Mouse (Mus musculus): ENCODE measurements around the gene Cars2. TPM values are rescaled to one million over a fixed set of nuclear protein-coding genes. Genes with fewer than 3 reads are reported as not detected.

The Cars2 gene
- total and polyA plus RNA-seq, 3 experiments = 62.8 to 63.8 TPM; not detected in 1

- H3K27me3 ChIP-seq (ENCODE audit: control insufficient read depth in 1 of 2, insufficient read depth in 2 of 2, low read length in 2 of 2) = no peaks in the 10 kb centered on the region
- peaks cover 2 to 7% of the 10 kb centered on the region in 2 experiments; a peak in 3 of 4 replicates for H3K36me3 ChIP-seq (ENCODE audit: control insufficient read depth in 1 of 2, insufficient read depth in 2 of 2, low read length in 2 of 2)
- H3K9me3 ChIP-seq (replicated peaks; ENCODE audit: insufficient read depth, low read length) = no peaks in the 10 kb centered on the region
- no peak overlapping the region for H3K4me3 ChIP-seq (ENCODE audit: control insufficient read depth in 1 of 2, insufficient read depth in 1 of 2, low read depth in 2 of 2, low read length in 2 of 2)
- H3K27ac ChIP-seq (ENCODE audit: control insufficient read depth, low read depth, low read length) = no peak overlapping the region
- no peak overlapping the region for H3K9ac ChIP-seq (ENCODE audit: control insufficient read depth, low read depth, low read length, poor library complexity, severe bottlenecking)
- no peak for TF ChIP-seq ZNF384 (IDR thresholded peaks at IDR 0.05; ENCODE audit: low read depth, low read length)
- no peak for TF ChIP-seq CHD1 (IDR thresholded peaks at IDR 0.05; ENCODE audit: low read depth, low read length)
- no peak for TF ChIP-seq POLR2AphosphoS2 (IDR thresholded peaks at IDR 0.05; ENCODE audit: low read length)
- TF ChIP-seq MAZ (IDR thresholded peaks at IDR 0.05; ENCODE audit: low read depth, low read length) = no peak
- TF ChIP-seq RAD21 (IDR thresholded peaks at IDR 0.05; ENCODE audit: low read depth, low read length) = no peak
- no peak for TF ChIP-seq ELF1 (IDR thresholded peaks at IDR 0.05; ENCODE audit: low read depth, low read length)
- no peak for TF ChIP-seq CTCF (IDR thresholded peaks at IDR 0.05 in 2 of 3, conservative IDR thresholded peaks at IDR 0.05 in 1 of 3; ENCODE audit: control insufficient read depth in 1 of 3, insufficient read depth in 1 of 3, low read depth in 2 of 3, low read length in 3 of 3, poor library complexity in 1 of 3, severe bottlenecking in 1 of 3)
- no peak for TF ChIP-seq USF2 (IDR thresholded peaks at IDR 0.05; ENCODE audit: borderline replicate concordance in 1 of 2, insufficient read depth in 1 of 2, low read depth in 1 of 2, low read length in 2 of 2)
- TF ChIP-seq E2F4 (IDR thresholded peaks at IDR 0.05; ENCODE audit: borderline replicate concordance, low read depth, low read length) = no peak
- no peak for TF ChIP-seq ZKSCAN1 (IDR thresholded peaks at IDR 0.05; ENCODE audit: low read depth, low read length)
- TF ChIP-seq MAFK (IDR thresholded peaks at IDR 0.05; ENCODE audit: borderline replicate concordance, low read depth, low read length) = no peak
- TF ChIP-seq NELFE (IDR thresholded peaks at IDR 0.05; ENCODE audit: low read depth, low read length) = no peak
- DNase-seq (ENCODE audit: low read depth, low spot score) = no peak
- H3K4me1 ChIP-seq (ENCODE audit: control insufficient read depth in 1 of 2, insufficient read depth in 2 of 2, low read length in 2 of 2) = peaks cover 0 to 13% of the 10 kb centered on the region in 2 experiments; a peak in 2 of 4 replicates
- no peaks in the 10 kb centered on the region for H3K79me2 ChIP-seq (ENCODE audit: control insufficient read depth, insufficient read depth, low read length, poor library complexity)
Measured at GRCm38 (mm10) chr8:11517366-11518055, 33.1 kb downstream of the Cars2 start.

GRCm38 (mm10) chr8:11516292-11516691 lies 34.3 kb downstream of the Cars2 start:
- no peak overlapping the region for H3K9ac ChIP-seq (ENCODE audit: control insufficient read depth, low read depth, low read length, poor library complexity, severe bottlenecking)
- no peaks in the 10 kb centered on the region for H3K9me3 ChIP-seq (replicated peaks; ENCODE audit: insufficient read depth, low read length)
- H3K4me3 ChIP-seq (ENCODE audit: control insufficient read depth in 1 of 2, insufficient read depth in 1 of 2, low read depth in 2 of 2, low read length in 2 of 2) = no peak overlapping the region
- no peak overlapping the region for H3K27ac ChIP-seq (ENCODE audit: control insufficient read depth, low read depth, low read length)
- H3K36me3 ChIP-seq (ENCODE audit: control insufficient read depth in 1 of 2, insufficient read depth in 2 of 2, low read length in 2 of 2) = peaks cover 2 to 14% of the 10 kb centered on the region in 2 experiments
- H3K27me3 ChIP-seq (ENCODE audit: control insufficient read depth in 1 of 2, insufficient read depth in 2 of 2, low read length in 2 of 2) = no peaks in the 10 kb centered on the region
- no peaks in the 10 kb centered on the region for H3K79me2 ChIP-seq (ENCODE audit: control insufficient read depth, insufficient read depth, low read length, poor library complexity)
- no peak for TF ChIP-seq TBP (IDR thresholded peaks at IDR 0.05; ENCODE audit: low read depth, low read length)
- no peak for TF ChIP-seq UBTF (IDR thresholded peaks at IDR 0.05; ENCODE audit: borderline replicate concordance, insufficient read depth, low read depth, low read length)
- TF ChIP-seq RAD21 (IDR thresholded peaks at IDR 0.05; ENCODE audit: low read depth, low read length) = no peak
- TF ChIP-seq MAX (IDR thresholded peaks at IDR 0.05; ENCODE audit: low read length) = no peak
- no peak for TF ChIP-seq ZC3H11A (IDR thresholded peaks at IDR 0.05; ENCODE audit: low read depth, low read length)
- no peak for TF ChIP-seq CTCF (IDR thresholded peaks at IDR 0.05 in 2 of 3, conservative IDR thresholded peaks at IDR 0.05 in 1 of 3; ENCODE audit: control insufficient read depth in 1 of 3, insufficient read depth in 1 of 3, low read depth in 2 of 3, low read length in 3 of 3, poor library complexity in 1 of 3, severe bottlenecking in 1 of 3)
- no peak for TF ChIP-seq JUND (IDR thresholded peaks at IDR 0.05; ENCODE audit: low read depth, low read length)
- no peak for TF ChIP-seq USF2 (IDR thresholded peaks at IDR 0.05; ENCODE audit: borderline replicate concordance in 1 of 2, insufficient read depth in 1 of 2, low read depth in 1 of 2, low read length in 2 of 2)
- TF ChIP-seq ZNF384 (IDR thresholded peaks at IDR 0.05; ENCODE audit: low read depth, low read length) = no peak
- TF ChIP-seq MEF2A (IDR thresholded peaks at IDR 0.05; ENCODE audit: extremely low read depth, insufficient replicate concordance, low read depth, low read length, poor library complexity, severe bottlenecking) = no peak
- TF ChIP-seq CHD2 (IDR thresholded peaks at IDR 0.05; ENCODE audit: low read length) = no peak
- no peak for TF ChIP-seq EP300 (IDR thresholded peaks at IDR 0.05; ENCODE audit: low read depth in 1 of 2, low read length in 2 of 2)
- TF ChIP-seq ZMIZ1 (IDR thresholded peaks at IDR 0.05; ENCODE audit: low read depth, low read length) = no peak
- no peak for TF ChIP-seq MAZ (IDR thresholded peaks at IDR 0.05; ENCODE audit: low read depth, low read length)
- no peak for TF ChIP-seq CHD1 (IDR thresholded peaks at IDR 0.05; ENCODE audit: low read depth, low read length)
- DNase-seq (ENCODE audit: low read depth, low spot score) = no peak
- H3K4me1 ChIP-seq (ENCODE audit: control insufficient read depth in 1 of 2, insufficient read depth in 2 of 2, low read length in 2 of 2) = peaks cover 0 to 22% of the 10 kb centered on the region in 2 experiments; a peak in 2 of 4 replicates

All from MEL (cell line).